Mouse (Mus musculus) heart, embryonic 12.5 days (tissue): ENCODE measurements around the gene Ppm1l. TPM values are rescaled to one million over a fixed set of nuclear protein-coding genes. Genes with fewer than 3 reads are reported as not detected.

ENCODE experiments used
- ATAC-seq: fragments of 200-750 bp; cut with Nextera tagmentation; 2 replicates; pipeline ENCODE4 v1.8.0; 2017; ENCODE audit warnings: moderate TSS enrichment, moderate library complexity; ENCODE audit not compliant: insufficient number of reproducible peaks, low FRiP score
- H3K27ac ChIP-seq: fragments of 300-500 bp; sonication (generic); 2 replicates; pipeline ENCODE4 v1.5.1; 2016; ENCODE audit warnings: mild to moderate bottlenecking, moderate library complexity; ENCODE audit not compliant: poor library complexity, severe bottlenecking
- H3K27me3 ChIP-seq: fragments of 300-500 bp; sonication (generic); replicated peaks from 2 replicates; pipeline ENCODE4 v1.6.1; 2016; ENCODE audit warnings: mild to moderate bottlenecking, moderate library complexity
- H3K36me3 ChIP-seq: fragments of 300-500 bp; sonication (generic); 2 replicates; pipeline ENCODE4 v1.6.1; 2016; ENCODE audit warnings: mild to moderate bottlenecking, moderate library complexity
- H3K4me1 ChIP-seq: fragments of 300-500 bp; sonication (generic); replicated peaks from 2 replicates; pipeline ENCODE4 v1.6.1; 2016; ENCODE audit warnings: mild to moderate bottlenecking
- H3K4me2 ChIP-seq: fragments of 300-500 bp; sonication (generic); 2 replicates; pipeline ENCODE4 v1.6.1; 2016; ENCODE audit warnings: mild to moderate bottlenecking, moderate library complexity
- H3K4me3 ChIP-seq: fragments of 300-500 bp; sonication (generic); 2 replicates; pipeline ENCODE4 v1.5.1; 2016; ENCODE audit warnings: mild to moderate bottlenecking
- H3K9ac ChIP-seq: fragments of 300-500 bp; sonication (generic); 2 replicates; pipeline ENCODE4 v1.6.1; 2016; ENCODE audit warnings: mild to moderate bottlenecking, moderate library complexity
- H3K9me3 ChIP-seq: fragments of 300-500 bp; sonication (generic); replicated peaks from 2 replicates; pipeline ENCODE4 v1.6.1; 2016; ENCODE audit warnings: mild to moderate bottlenecking, moderate library complexity
- WGBS: fragments of 180-500 bp; shearing (Covaris S2); methylation state at CpG from one replicate; pipeline ENCODE4 v1.1.7; 2016; 5-methylcytosine and 5-hydroxymethylcytosine counted together
- polyA plus RNA-seq: library from polyadenylated mRNA; unstranded; fragments of >200 nt; fragmentation: Nextera tagmentation; extraction: Ambion mirVana; gene quantifications from 2 replicates; pipeline ENCODE4 v1.2.1, GENCODE M21; 2016

The Ppm1l gene
- polyA plus RNA-seq, 1 experiment from 2014 or later, result 11.8 TPM

DNA sequence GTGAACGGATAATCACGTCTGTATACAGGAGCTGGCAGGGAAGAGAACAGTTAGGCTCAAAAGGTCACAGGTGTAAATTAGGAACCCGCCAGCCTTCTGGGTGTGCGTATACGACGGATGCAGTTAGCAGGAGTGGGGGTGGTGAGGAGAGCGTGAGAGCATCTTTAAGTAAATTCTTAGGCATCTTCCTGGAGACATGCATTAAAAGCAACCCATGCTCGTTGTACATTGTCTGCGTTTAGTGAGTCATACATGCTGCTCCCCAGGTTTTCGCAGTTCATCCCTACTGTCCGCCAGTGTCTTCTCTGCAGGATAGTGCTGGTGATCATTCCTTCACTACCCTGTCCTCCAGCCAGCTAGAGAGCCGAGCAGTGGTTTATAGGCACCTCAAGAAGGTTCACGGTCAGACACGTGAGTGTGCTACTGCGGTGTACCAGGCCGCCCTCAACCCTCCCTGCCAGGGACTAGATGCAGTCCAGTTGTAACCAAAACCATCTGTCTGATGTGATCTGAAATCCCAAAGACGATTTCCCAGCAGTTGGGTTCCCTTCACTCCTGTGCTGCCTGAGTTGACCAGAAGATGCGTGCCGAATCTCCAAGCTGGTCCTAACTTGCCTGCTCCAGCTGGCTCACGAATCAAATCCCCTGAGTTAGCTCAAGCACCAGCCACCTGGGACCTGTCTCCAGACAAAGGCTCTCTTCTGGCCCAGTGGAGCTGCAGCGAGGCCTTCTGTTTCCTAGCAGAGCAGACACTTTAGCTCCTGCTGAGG lies 203.3 kb downstream of the Ppm1l start:
- H3K9me3 ChIP-seq, result 0 out of 2 replicates have a peak, but pooled peaks cover 3% of the 10 kb centered on the region
- 84% methylated on average over 21 of the region's 21 CpGs for WGBS
- H3K4me1 ChIP-seq, result peaks cover 9% of the 10 kb centered on the region; the same call in 1 of the 2 replicates
- H3K36me3 ChIP-seq, result no peaks in the 10 kb centered on the region
- H3K27ac ChIP-seq, result no peak overlapping the region
- H3K9ac ChIP-seq, result no peak overlapping the region
- H3K27me3 ChIP-seq, result no peaks in the 10 kb centered on the region
- no peak overlapping the region for H3K4me3 ChIP-seq
- H3K4me2 ChIP-seq, result no peak overlapping the region
- ATAC-seq, result no peak

DNA sequence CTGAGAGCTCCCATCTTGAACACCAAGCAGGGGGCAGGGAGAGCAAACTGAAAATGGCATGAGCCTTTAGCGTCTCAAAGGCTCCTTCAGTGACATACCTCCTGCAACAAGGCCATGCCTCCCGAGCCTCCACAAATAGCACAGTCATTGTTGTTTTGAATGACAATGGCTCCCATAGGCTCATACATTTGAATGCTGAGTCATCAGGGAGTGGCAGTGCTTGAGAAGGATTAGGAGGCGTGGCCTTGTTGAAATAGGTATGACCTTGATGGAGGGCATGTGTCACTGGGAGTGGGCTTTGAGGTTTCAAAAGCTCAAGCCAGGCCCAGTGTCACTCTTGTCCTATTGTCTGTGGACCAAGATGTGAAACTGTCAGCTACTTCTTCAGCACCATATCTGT lies 205.6 kb downstream of the Ppm1l start:
- WGBS, result 89% methylated on average over 3 of the region's 3 CpGs
- Histone ChIP-seq H3K4me2 (no peak overlapping the region), H3K4me1 (peaks cover 5% of the 10 kb centered on the region; the same call in 1 of the 2 replicates), H3K27me3 (no peaks in the 10 kb centered on the region), H3K4me3 (no peak overlapping the region), H3K27ac (no peak overlapping the region), H3K9me3 (0 out of 2 replicates have a peak, but pooled peaks cover 3% of the 10 kb centered on the region), H3K36me3 (no peaks in the 10 kb centered on the region), H3K9ac (no peak overlapping the region)
- no peak for ATAC-seq

DNA sequence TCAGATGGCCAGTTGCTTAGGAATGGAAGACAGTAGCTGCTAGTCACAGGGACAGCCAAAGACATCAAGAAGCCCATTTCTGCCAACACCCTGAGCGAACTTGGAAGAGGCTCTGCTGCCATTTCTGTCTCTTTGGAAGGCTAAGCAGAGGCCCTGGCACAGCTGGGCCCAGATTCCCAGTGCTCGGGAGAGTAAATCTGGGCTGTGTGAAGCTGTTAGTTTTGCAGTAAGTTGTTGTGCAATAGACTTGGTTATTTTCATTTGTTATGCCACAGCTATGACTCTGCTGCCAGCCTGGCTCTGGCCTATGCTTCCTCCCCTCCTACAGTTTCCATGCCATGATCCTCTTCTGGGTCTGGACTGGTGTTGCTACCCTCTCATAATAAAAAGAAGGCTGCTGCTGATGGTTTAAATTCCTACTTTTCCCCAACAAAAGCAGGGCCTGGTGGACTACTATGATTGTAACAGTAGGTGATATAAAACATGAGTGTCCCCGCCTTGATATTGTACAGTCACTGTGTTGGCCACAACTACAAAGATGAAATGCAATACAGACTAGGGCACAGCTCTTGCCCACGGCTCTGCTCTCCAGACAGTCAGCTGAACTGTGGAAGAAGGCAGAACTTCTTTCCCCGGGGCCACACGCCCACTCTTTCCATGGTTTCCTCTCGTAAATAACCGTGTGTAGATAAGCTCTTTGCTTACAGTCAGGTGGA lies 207.9 kb downstream of the Ppm1l start:
- no peak overlapping the region for H3K4me3 ChIP-seq
- no peak for ATAC-seq
- H3K4me2 ChIP-seq, result no peak overlapping the region
- no peaks in the 10 kb centered on the region for H3K36me3 ChIP-seq
- 0 out of 2 replicates have a peak, but pooled peaks cover 3% of the 10 kb centered on the region for H3K9me3 ChIP-seq
- no peak overlapping the region for H3K9ac ChIP-seq
- peaks cover 5% of the 10 kb centered on the region; the same call in 1 of the 2 replicates for H3K4me1 ChIP-seq
- H3K27me3 ChIP-seq, result no peaks in the 10 kb centered on the region
- 73% methylated on average over 8 of the region's 8 CpGs for WGBS
- H3K27ac ChIP-seq, result no peak overlapping the region

DNA sequence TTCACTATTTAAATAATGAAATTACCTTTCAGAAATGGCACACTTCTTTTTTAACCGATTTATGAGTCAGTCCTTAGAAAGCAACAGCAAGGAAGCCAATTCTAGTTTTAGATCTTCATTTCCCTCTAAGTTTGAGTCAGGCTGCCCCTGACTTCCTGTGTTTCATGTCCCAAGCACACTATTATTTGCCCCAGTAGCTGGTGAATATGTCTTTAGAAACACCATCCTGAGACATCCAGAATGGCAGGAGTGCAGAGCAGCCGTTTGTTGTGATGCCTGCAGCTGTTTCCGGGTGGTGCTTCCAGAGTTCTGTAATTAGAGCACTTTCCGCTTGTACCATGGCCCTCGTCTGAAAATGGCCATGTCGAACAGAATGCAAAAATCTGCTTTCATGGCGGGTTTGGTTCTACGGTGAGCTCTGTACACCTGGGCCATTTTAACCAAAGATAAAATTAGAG lies 208.4 kb downstream of the Ppm1l start:
- H3K27me3 ChIP-seq, result no peaks in the 10 kb centered on the region
- no peaks in the 10 kb centered on the region for H3K36me3 ChIP-seq
- H3K9me3 ChIP-seq, result 0 out of 2 replicates have a peak, but pooled peaks cover 3% of the 10 kb centered on the region
- peaks cover 5% of the 10 kb centered on the region; the same call in 1 of the 2 replicates for H3K4me1 ChIP-seq
- WGBS, result 67% methylated on average over 8 of the region's 8 CpGs
- no peak overlapping the region for H3K4me3 ChIP-seq
- no peak for ATAC-seq
- H3K27ac ChIP-seq, result no peak overlapping the region
- H3K4me2 ChIP-seq, result no peak overlapping the region
- H3K9ac ChIP-seq, result no peak overlapping the region

DNA sequence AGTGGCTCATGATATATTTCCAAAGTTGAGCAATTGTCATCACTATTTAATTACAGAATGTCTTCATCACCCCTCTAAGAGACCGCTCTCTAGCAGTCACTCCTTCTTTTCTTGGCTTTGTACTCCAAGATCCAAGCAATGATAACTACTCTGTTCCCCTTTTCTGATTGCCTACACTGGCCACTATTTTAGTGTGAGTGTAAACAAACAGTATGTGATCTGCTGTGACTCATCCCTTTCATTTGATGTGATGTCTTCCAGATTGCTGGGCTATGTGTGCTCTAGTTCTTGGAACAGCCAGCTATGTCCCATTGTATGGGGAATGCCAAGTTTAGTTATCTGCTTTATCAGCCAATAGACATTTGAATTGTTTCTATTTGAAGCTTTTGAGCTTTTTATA lies 210.7 kb downstream of the Ppm1l start:
- Histone ChIP-seq H3K9me3 (no peaks in the 10 kb centered on the region), H3K27ac (no peak overlapping the region), H3K4me2 (no peak overlapping the region), H3K36me3 (no peaks in the 10 kb centered on the region), H3K27me3 (no peaks in the 10 kb centered on the region), H3K4me3 (no peak overlapping the region), H3K4me1 (peaks cover 5% of the 10 kb centered on the region; the same call in 1 of the 2 replicates), H3K9ac (no peak overlapping the region)
- 83% methylated on average over 1 of the region's 1 CpGs for WGBS
- ATAC-seq, result no peak

DNA sequence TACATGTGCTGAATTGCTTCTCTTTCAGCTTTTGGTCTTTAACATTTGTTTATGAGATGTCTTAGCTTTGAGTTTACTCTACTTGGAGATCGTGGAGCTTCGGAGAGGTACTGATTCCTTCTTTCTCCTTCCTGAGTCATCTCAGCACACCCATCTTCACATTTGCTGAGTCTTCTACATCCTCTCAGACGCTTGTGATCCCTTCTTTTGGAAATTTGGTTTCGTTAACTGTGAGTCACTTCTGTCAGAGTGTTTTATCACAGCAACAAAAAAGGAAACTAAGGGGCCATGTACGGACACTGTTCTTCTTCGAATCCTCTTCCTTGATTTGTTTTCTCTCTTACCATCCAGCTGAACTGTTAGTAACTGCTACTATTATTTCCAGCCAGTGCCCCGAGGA lies 212.9 kb downstream of the Ppm1l start:
- peaks cover 5% of the 10 kb centered on the region; the same call in 1 of the 2 replicates for H3K4me1 ChIP-seq
- no peak overlapping the region for H3K9ac ChIP-seq
- 67% methylated on average over 7 of the region's 7 CpGs for WGBS
- no peak overlapping the region for H3K27ac ChIP-seq
- H3K9me3 ChIP-seq, result no peaks in the 10 kb centered on the region
- H3K4me2 ChIP-seq, result no peak overlapping the region
- no peaks in the 10 kb centered on the region for H3K27me3 ChIP-seq
- H3K36me3 ChIP-seq, result no peaks in the 10 kb centered on the region
- no peak overlapping the region for H3K4me3 ChIP-seq
- ATAC-seq, result no peak

DNA sequence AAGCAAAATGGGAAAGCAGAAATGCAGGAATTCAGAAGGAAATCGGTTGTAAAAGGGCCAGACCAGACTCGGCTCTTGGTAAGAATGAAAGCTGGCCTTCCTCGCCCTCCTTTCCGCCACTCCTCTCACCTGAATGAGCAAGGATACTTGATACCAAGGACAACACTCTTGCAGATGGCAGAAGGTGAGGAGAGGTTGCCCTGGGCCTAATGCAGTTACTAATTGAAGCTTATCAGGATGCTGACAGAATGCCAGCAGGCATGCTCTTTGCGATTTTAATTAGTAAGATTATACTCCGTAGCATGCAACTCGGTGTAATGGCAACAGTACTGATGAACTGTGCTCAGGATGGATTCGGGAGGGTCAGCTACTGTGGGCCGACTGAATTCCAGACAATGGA lies 214.8 kb downstream of the Ppm1l start:
- H3K9ac ChIP-seq, result no peak overlapping the region
- no peak for ATAC-seq
- H3K4me2 ChIP-seq, result no peak overlapping the region
- H3K27me3 ChIP-seq, result no peaks in the 10 kb centered on the region
- no peaks in the 10 kb centered on the region for H3K4me1 ChIP-seq
- no peaks in the 10 kb centered on the region for H3K9me3 ChIP-seq
- H3K27ac ChIP-seq, result no peak overlapping the region
- no peaks in the 10 kb centered on the region for H3K36me3 ChIP-seq
- 71% methylated on average over 9 of the region's 9 CpGs for WGBS
- H3K4me3 ChIP-seq, result no peak overlapping the region

DNA sequence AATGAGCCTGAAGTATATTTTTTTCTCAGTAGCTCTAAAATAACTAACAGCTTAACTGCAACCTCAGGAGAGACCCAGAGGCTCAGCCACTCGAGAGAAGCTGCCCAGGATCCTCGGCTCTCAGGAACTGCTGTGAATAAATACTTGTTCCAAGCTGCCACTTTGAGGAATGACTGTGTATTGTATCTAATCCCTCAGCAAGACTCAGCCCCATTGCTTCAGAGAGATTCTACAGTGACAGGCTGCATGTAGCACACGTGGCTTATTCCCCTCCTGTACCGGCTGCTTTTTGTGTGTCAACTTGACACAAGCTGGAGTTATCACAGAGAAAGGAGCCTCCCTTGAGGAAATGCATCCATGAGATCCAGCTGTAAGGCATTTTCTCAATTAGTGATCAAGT lies 216.0 kb downstream of the Ppm1l start:
- H3K27ac ChIP-seq, result no peak overlapping the region
- H3K4me1 ChIP-seq, result no peaks in the 10 kb centered on the region
- no peaks in the 10 kb centered on the region for H3K9me3 ChIP-seq
- H3K36me3 ChIP-seq, result no peaks in the 10 kb centered on the region
- 57% methylated on average over 4 of the region's 4 CpGs for WGBS
- no peak for ATAC-seq
- H3K27me3 ChIP-seq, result no peaks in the 10 kb centered on the region
- H3K9ac ChIP-seq, result no peak overlapping the region
- no peak overlapping the region for H3K4me3 ChIP-seq
- no peak overlapping the region for H3K4me2 ChIP-seq

DNA sequence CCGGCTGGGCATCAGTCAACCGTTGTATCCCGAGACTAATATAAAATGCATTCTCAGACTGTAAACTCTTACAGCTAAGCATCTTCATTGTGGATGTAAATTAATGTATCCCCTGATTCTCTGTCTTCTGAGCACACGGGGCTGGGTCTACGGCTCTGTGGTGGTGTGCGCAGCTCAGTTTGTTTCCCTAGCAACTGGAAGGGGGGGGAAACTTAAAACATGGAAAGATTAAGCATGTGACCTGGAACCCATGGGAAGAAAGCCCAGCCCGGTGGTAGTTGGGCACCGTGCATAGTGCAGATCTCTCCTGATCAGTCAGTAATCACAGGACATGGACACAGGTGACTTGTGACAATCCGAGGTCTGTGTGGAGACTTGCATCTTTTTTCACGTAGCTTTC lies 218.8 kb downstream of the Ppm1l start:
- WGBS, result 86% methylated on average over 10 of the region's 10 CpGs
- H3K27me3 ChIP-seq, result no peaks in the 10 kb centered on the region
- no peak overlapping the region for H3K4me2 ChIP-seq
- H3K9ac ChIP-seq, result no peak overlapping the region
- peaks cover 6% of the 10 kb centered on the region for H3K4me1 ChIP-seq
- no peak overlapping the region for H3K27ac ChIP-seq
- no peaks in the 10 kb centered on the region for H3K36me3 ChIP-seq
- H3K4me3 ChIP-seq, result no peak overlapping the region
- H3K9me3 ChIP-seq, result no peaks in the 10 kb centered on the region
- ATAC-seq, result no peak

DNA sequence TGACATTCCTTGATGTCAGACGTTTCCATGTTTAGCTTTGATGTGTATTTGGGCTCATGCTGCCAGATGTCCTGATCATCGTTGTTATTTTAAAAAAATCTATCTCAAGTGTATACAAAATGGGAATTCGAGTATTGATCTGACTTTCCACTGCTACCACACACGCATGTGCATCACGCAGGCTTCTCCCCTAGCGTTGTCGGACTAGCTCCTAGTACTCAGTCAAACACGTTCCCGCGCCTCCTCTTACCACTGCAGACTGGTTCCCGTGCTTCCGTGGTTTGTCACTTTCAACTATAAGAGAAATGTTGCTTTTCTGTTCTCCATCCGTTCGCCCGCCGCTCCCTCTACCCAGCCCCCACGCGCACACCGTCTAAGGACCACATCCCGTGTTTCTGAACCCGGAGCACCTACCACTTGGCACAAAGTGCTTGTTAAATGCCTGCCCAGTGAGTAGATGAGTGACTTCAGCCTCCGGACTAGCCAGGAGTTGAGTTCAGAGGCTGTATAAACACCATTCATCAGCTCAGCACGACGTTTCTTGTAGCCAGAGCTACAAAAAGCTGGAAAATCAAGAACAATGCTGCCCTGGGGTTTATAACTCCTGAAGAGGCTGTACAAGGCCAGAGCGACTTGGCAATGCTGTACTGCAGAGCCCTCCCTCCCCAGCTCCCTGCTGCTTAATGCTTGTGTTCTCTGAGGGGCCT lies 219.4 kb downstream of the Ppm1l start:
- H3K9me3 ChIP-seq, result no peaks in the 10 kb centered on the region
- 80% methylated on average over 25 of the region's 25 CpGs for WGBS
- no peaks in the 10 kb centered on the region for H3K36me3 ChIP-seq
- ATAC-seq, result no peak
- H3K9ac ChIP-seq, result no peak overlapping the region
- H3K27ac ChIP-seq, result no peak overlapping the region
- H3K4me3 ChIP-seq, result no peak overlapping the region
- peaks cover 6% of the 10 kb centered on the region for H3K4me1 ChIP-seq
- no peaks in the 10 kb centered on the region for H3K27me3 ChIP-seq
- H3K4me2 ChIP-seq, result no peak overlapping the region

DNA sequence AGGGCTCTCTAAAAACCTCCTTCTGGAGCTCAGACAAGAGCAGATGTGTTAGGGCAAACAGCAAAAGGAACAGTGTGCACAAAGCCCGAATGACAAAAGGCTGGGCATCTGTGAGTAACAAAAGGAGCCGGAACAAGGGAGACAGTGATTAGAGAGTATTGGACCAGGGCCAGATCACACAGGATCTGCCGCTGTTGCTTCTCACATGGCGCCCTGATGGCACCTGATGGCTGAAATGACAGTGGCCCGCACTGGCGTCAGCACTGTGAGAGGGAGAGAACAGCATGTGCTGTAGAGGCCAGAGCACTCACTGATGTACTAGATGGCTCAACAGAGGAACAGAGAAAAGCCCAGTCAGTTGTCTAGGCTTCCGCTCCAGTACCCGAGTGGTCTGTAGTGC lies 226.3 kb downstream of the Ppm1l start:
- no peak overlapping the region for H3K27ac ChIP-seq
- no peak overlapping the region for H3K9ac ChIP-seq
- 70% methylated on average over 8 of the region's 8 CpGs for WGBS
- H3K4me3 ChIP-seq, result no peak overlapping the region
- no peak for ATAC-seq
- no peaks in the 10 kb centered on the region for H3K36me3 ChIP-seq
- H3K27me3 ChIP-seq, result no peaks in the 10 kb centered on the region
- H3K9me3 ChIP-seq, result no peaks in the 10 kb centered on the region
- H3K4me2 ChIP-seq, result no peak overlapping the region
- H3K4me1 ChIP-seq, result peaks cover 6% of the 10 kb centered on the region
